Mouse (Mus musculus) lung, postnatal 4 days (tissue): ENCODE measurements around the gene Rgl2.
A peak's percentile ranks its signal among the peaks of the same experiment; 100 is the strongest.

Source experiments
- DNase-seq, 2 experiments: peaks; one replicate each; pipeline ENCODE4 v3.0.0; 2021

Gene Rgl2

DNA sequence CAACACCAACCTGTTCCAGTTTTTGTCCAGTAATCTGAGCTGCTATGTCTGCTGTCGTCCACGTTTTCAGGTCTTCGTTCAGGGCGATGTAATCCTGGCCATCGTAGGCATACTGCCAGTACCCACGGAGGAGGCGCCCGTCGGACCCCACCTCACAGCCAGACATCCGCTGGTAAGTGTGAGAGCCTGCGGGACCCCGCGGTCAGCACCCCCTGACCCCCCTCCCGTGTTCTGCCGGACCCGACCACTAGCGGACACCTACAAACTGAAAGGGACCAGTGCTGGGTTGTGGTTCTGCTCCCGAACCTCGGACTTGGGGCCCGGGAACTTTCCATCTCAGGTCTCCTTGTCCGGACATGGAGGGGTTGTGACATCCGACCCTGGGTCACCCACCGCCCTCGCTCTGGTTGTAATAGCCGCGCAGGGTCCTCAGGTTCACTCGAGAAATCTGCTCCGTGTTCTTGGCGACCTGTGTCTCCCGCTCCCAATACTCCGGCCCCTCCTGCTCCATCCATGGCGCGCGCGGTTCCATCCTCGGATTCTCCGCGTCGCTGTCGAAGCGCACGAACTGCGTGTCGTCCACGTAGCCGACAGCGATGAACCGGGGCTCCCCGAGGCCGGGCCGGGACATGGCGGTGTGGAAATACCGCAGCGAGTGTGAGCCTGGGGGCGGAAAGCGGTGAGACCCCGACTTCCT lies 48.7 kb downstream of the Rgl2 start:
- peak in 1 of 2 experiments; percentile 22 for DNase-seq

- DNase-seq = peak; percentile 85 to 86
Observed at GRCm38 (mm10) chr17:33978631-33979031, 49.3 kb downstream of the Rgl2 start.

GRCm38 (mm10) chr17:33979512-33980050 lies 50.2 kb downstream of the Rgl2 start:
- DNase-seq = peak in 1 of 2 experiments; percentile 32

- no peak for DNase-seq
Observed at GRCm38 (mm10) chr17:33980181-33981035, 51.1 kb downstream of the Rgl2 start.

DNA sequence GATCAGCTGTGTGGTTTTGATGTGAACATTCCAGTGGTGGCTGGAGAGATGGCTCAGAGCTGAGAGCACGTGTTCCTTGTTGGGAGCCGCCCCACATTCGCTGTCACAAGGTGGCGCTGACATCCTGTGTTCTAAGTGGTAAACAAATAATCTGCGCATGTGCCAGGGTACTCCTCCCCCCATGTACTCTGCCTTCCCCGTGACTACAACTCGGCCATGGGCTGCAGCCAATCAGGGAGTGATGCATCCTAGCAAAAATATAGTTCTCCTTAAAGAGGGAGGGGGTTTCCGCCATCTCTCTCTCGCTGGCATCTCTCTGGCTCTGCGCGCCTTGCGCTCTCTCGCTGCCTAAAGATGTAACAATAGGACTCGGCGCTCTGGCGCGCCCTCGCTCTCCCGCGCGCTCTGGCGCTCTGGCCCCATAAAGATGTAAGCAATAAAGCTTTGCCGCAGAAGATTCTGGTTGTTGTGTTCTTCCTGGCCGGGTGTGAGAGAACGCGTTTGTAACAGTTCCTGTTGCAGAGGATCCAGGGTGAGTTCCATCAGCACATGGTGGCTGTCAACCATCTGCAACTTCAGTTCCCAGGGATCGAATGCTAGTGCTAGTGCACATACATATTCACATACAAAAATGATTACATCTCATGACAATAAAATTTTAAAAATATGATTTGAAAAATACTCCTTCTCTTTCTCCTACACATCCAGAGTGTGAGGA lies 52.0 kb downstream of the Rgl2 start:
- peak; percentile 89 to 92 for DNase-seq

DNA sequence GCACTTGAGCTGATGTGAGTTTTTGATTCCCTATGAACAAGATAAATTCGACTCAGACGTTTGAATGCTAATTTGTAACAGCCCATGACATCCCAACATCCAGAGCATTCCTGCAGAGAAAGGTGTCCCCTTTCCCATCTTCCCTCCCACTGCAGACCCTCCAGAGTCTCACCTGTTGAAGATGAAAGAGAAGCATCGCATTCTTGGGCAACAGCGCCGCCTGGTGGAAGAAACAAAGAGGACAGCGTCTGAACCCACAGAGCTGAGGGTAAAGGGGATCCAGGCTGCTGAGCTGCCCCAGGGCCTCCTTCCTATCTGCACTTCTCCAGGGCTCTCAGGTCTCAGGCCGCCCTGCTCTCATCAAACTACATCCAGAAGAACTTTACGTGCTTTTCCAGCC lies 52.8 kb downstream of the Rgl2 start:
- peak; percentile 36 to 68 for DNase-seq
